Mouse (Mus musculus) common myeloid progenitor, adult 5-6 weeks (primary cell): Measurements from ENCODE around the gene Mlx. TPM values are rescaled to one million over a fixed set of nuclear protein-coding genes. Genes with fewer than 3 reads are reported as not detected.
"Not testable (repeated sequence)": the region's sequence is repeated elsewhere in the genome, so short reads cannot be mapped to it uniquely, and the experiment has no call there.

Source experiments
- ATAC-seq: replicated peaks from 2 replicates; pipeline ENCODE4 v1.8.0; 2016; ENCODE audit warnings: low read depth, mild to moderate bottlenecking, moderate TSS enrichment, inconsistent platforms; ENCODE audit not compliant: poor library complexity, severe bottlenecking
- total RNA-seq: library from RNA; stranded (forward); fragments of 200-1000, 187-1606 nt; gene quantifications from 2 replicates; pipeline ENCODE4 v1.2.3, GENCODE M21; 2017

The Mlx gene
- total RNA-seq, 1 experiment from 2014 or later: 30.0 TPM

GRCm38 (mm10) chr11:101094930-101095313, 7.8 kb downstream of the Mlx start:
- peak; percentile 4; the same call in 1 of the 2 replicates for ATAC-seq

- peak; percentile 96 for ATAC-seq
Measured at GRCm38 (mm10) chr11:101095314-101096024, 8.4 kb downstream of the Mlx start, which contains the start of gene Psmc3ip. TSS of gene Psmc3ip (minus strand) at chr11:101095436.

GRCm38 (mm10) chr11:101098231-101098630, 11.2 kb downstream of the Mlx start:
- no peak for ATAC-seq

- ATAC-seq: no peak
Measured at GRCm38 (mm10) chr11:101103011-101103410, 15.9 kb downstream of the Mlx start.

- ATAC-seq: no peak
Measured at GRCm38 (mm10) chr11:101109351-101109750, 22.3 kb downstream of the Mlx start.

GRCm38 (mm10) chr11:101110708-101111107, 23.6 kb downstream of the Mlx start:
- ATAC-seq: no peak

- no peak for ATAC-seq
Measured at GRCm38 (mm10) chr11:101111178-101111577, 24.1 kb downstream of the Mlx start.

- no peak for ATAC-seq
Measured at GRCm38 (mm10) chr11:101112186-101112585, 25.1 kb downstream of the Mlx start.

- peak; percentile 29 for ATAC-seq
Measured at GRCm38 (mm10) chr11:101115564-101115963, 28.5 kb downstream of the Mlx start.

GRCm38 (mm10) chr11:101118105-101118504, 31.0 kb downstream of the Mlx start:
- no peak for ATAC-seq

GRCm38 (mm10) chr11:101119131-101119760, 32.2 kb downstream of the Mlx start:
- ATAC-seq: peak; percentile 30

GRCm38 (mm10) chr11:101119761-101120544, 32.9 kb downstream of the Mlx start, which contains the start of the genes Retreg3 and Tubg1:
TSS of gene Retreg3 (minus strand) at chr11:101119893.
TSS of gene Tubg1 (plus strand) at chr11:101119938.
- peak; percentile 89 for ATAC-seq

GRCm38 (mm10) chr11:101120545-101121188, 33.6 kb downstream of the Mlx start:
- no peak for ATAC-seq

- ATAC-seq: not testable (repeated sequence)
Measured at GRCm38 (mm10) chr11:101124494-101124893, 37.4 kb downstream of the Mlx start.

GRCm38 (mm10) chr11:101125008-101125407, 37.9 kb downstream of the Mlx start:
- not testable (repeated sequence) for ATAC-seq

GRCm38 (mm10) chr11:101127075-101127474, 40.0 kb downstream of the Mlx start:
- no peak for ATAC-seq

- no peak for ATAC-seq
Measured at GRCm38 (mm10) chr11:101128996-101129577, 42.0 kb downstream of the Mlx start.

- no peak for ATAC-seq
Measured at GRCm38 (mm10) chr11:101130056-101130756, 43.1 kb downstream of the Mlx start.

GRCm38 (mm10) chr11:101131187-101131586, 44.1 kb downstream of the Mlx start:
- no peak for ATAC-seq
